Mouse (Mus musculus) lung, adult 2 months (tissue): ENCODE data around the gene Gm20388.

Experiments used
- CTCF ChIP-seq: fragments of 200-500 bp; IDR thresholded peaks from 2 replicates; pipeline ENCODE4 v1.5.1; 2011; ENCODE audit warnings: mild to moderate bottlenecking, low read length, control low read depth; ENCODE audit not compliant: insufficient read depth
- POLR2A ChIP-seq: fragments of 200-500 bp; IDR thresholded peaks from 2 replicates; pipeline ENCODE4 v1.6.1; 2011; ENCODE audit warnings: low read depth, mild to moderate bottlenecking, control low read depth, low read length, borderline replicate concordance; ENCODE audit errors: extremely low read depth

DNA sequence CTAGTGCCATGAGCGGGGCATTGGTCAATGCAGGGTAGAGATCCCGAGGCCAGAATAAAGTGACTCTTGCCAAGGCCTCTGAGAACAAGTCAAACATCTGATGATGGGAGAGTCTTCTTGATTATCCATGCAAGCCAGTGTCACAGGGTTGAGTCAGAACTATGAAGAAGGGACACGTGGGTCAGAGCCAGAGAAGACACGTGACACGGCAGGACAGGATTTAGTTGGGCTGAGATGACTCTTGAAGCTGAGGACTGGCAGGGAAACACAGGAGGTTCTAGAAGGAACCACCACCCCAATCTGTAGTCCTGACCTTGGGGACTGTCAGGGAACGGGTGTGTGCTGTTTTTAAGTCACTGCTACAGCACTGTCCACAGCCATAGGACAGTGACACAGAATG lies 849.2 kb downstream of the Gm20388 start:
- no peak for TF ChIP-seq CTCF
- no peak for TF ChIP-seq POLR2A
